In genomic region chr6:126164781-126165180, GRCm38 (mm10) we compare ENCODE assay signal across 9 mouse cellular contexts. TPM values are rescaled to one million over a fixed set of nuclear protein-coding genes. Genes with fewer than 3 reads are reported as not detected.
DNase-seq lines count a peak whose midpoint lies in the region; ATAC-seq and TF ChIP-seq lines count a peak whose summit lies in the region.
"Had no signal": no experiment of that assay in that cellular context is flagged by ENCODE, and none has a peak within 500 bp of the region (broad histone marks: within the 10 kb centered on the region; RNA-seq: fewer than 3 reads in every experiment).

No protein-coding gene starts in this region.

- H3K9ac ChIP-seq in kidney, postnatal 0 days (ENCODE audit: low read depth, low read length): peak overlapping the region; percentile 60
- no peak overlapping the region for H3K9ac ChIP-seq in midbrain, postnatal 0 days (replicated peaks; ENCODE audit: low read length, poor library complexity, severe bottlenecking)

- H3K4me3 ChIP-seq in gastrocnemius, adult 2 months: peak overlapping the region; percentile 80
- peak overlapping the region; percentile 65 for H3K4me3 ChIP-seq in heart, embryonic 10.5 days
- H3K4me3 ChIP-seq in kidney, postnatal 0 days (replicated peaks; ENCODE audit: low read depth, low read length): peak overlapping the region; percentile 47
- H3K4me3 ChIP-seq in midbrain, postnatal 0 days (ENCODE audit: low read depth, low read length): peak overlapping the region; percentile 35

- TF ChIP-seq CTCF in gastrocnemius, adult 2 months (IDR thresholded peaks at IDR 0.05): no peak
- TF ChIP-seq CTCF in kidney, postnatal 0 days (IDR thresholded peaks at IDR 0.05; ENCODE audit: low read depth): no peak
- no peak for TF ChIP-seq CTCF in midbrain, postnatal 0 days (IDR thresholded peaks at IDR 0.05)

- ATAC-seq in kidney, postnatal 0 days (replicated peaks; ENCODE audit: low FRiP score, low read depth): no peak
- ATAC-seq in midbrain, postnatal 0 days (ENCODE audit: low FRiP score): no peak

- intact Hi-C loops in gastrocnemius, adult 2 months (cut with DNase I): loop anchor here (5.0 kb wide), 3 partner anchors 57 to 542 kb away; no protein-coding TSS in a partner anchor

- peak overlapping the region; percentile 89 for H3K4me2 ChIP-seq in kidney, postnatal 0 days (ENCODE audit: low read length)
- peak overlapping the region; percentile 58 for H3K4me2 ChIP-seq in midbrain, postnatal 0 days (ENCODE audit: low read depth, low read length, poor library complexity, severe bottlenecking)

- peak overlapping the region; percentile 76 for H3K27ac ChIP-seq in gastrocnemius, adult 2 months
- peak overlapping the region; percentile 87 for H3K27ac ChIP-seq in heart, embryonic 10.5 days
- H3K27ac ChIP-seq in kidney, postnatal 0 days: no peak overlapping the region
- H3K27ac ChIP-seq in midbrain, postnatal 0 days (ENCODE audit: low read depth, low read length): no peak overlapping the region

- H3K36me3 ChIP-seq in heart, embryonic 10.5 days: no peaks in the 10 kb centered on the region
- no peaks in the 10 kb centered on the region for H3K36me3 ChIP-seq in kidney, postnatal 0 days (ENCODE audit: insufficient read depth, low read length)
- no peaks in the 10 kb centered on the region for H3K36me3 ChIP-seq in midbrain, postnatal 0 days (ENCODE audit: insufficient read depth, low read length)

- H3K27me3 ChIP-seq in heart, embryonic 10.5 days (ENCODE audit: insufficient read depth, poor library complexity, severe bottlenecking): peaks cover 28% of the 10 kb centered on the region
- no peaks in the 10 kb centered on the region for H3K27me3 ChIP-seq in kidney, postnatal 0 days (ENCODE audit: insufficient read depth, low read length)
- peaks cover 64% of the 10 kb centered on the region for H3K27me3 ChIP-seq in midbrain, postnatal 0 days (ENCODE audit: insufficient read depth, low read length)

- WGBS in heart, embryonic 10.5 days: under 1% methylated on average over 27 of the region's 27 CpGs
- WGBS in kidney, postnatal 0 days: under 1% methylated on average over 27 of the region's 27 CpGs
- WGBS in midbrain, postnatal 0 days: under 1% methylated on average over 27 of the region's 27 CpGs

- H3K9me3 ChIP-seq in heart, embryonic 10.5 days: no peaks in the 10 kb centered on the region
- no peaks in the 10 kb centered on the region for H3K9me3 ChIP-seq in kidney, postnatal 0 days (replicated peaks; ENCODE audit: low read length)
- no peaks in the 10 kb centered on the region for H3K9me3 ChIP-seq in midbrain, postnatal 0 days (ENCODE audit: low read length)

- peaks cover 65% of the 10 kb centered on the region for H3K4me1 ChIP-seq in heart, embryonic 10.5 days
- 0 out of 2 replicates have a peak, but pooled peaks cover 26% of the 10 kb centered on the region for H3K4me1 ChIP-seq in kidney, postnatal 0 days (replicated peaks; ENCODE audit: insufficient read depth, low read length)
- peaks cover 13% of the 10 kb centered on the region; the same call in 1 of the 2 replicates for H3K4me1 ChIP-seq in midbrain, postnatal 0 days (ENCODE audit: insufficient read depth, low read length)

- peak; percentile 62 for DNase-seq in gastrocnemius, adult 2 months
- no peak for DNase-seq in gastrocnemius, postnatal 25 days
- peak; percentile 86 to 88 for DNase-seq in cerebellum, postnatal 14 days
- DNase-seq in heart, embryonic 10.5 days (ENCODE audit: low spot score): peak; percentile 81
- DNase-seq in kidney, postnatal 0 days (ENCODE audit: low spot score): peak; percentile 67
- peak; percentile 54 for DNase-seq in midbrain, postnatal 0 days (ENCODE audit: low spot score)
- DNase-seq in thymus, postnatal 10 days (ENCODE audit: low spot score in 2 of 2): no peak
- no peak for DNase-seq in testis, postnatal 10 days (ENCODE audit: low spot score)

RNA-seq across cellular contexts. Expression of gene Ntf3, which starts 1.9 kb away (rescaled TPM):
- 1 to 10 TPM; 1.4 to 2.4 TPM for total RNA-seq in gastrocnemius, adult 2 months (2021)
- total RNA-seq in gastrocnemius, postnatal 25 days (2021): 1 to 10 TPM; 1.2 to 1.4 TPM
- 11.0 and 12.8 TPM in 2 replicates for polyA plus RNA-seq in heart, embryonic 10.5 days (2016; fragmentation: Nextera tagmentation; extraction: Ambion mirVana)
- polyA plus RNA-seq in kidney, postnatal 0 days (2015; fragmentation: Nextera tagmentation; extraction: Ambion mirVana): 14.6 TPM in 2 replicates
- 3.0 and 3.4 TPM in 2 replicates for total RNA-seq in midbrain, postnatal 0 days (2014; rRNA removed)
- 2.3 and 2.7 TPM in 2 replicates for polyA plus RNA-seq in midbrain, postnatal 0 days (2015; fragmentation: Nextera tagmentation; extraction: Ambion mirVana)
- polyA plus RNA-seq: C2C12 had no signal

Comparison
In these comparisons a context has a peak if more than half of its experiments do, and no peak if none do; other contexts are left out.
1. DNase-seq: peak in gastrocnemius, adult 2 months (single experiment), cerebellum, postnatal 14 days (2 of 2), heart, embryonic 10.5 days (single experiment), kidney, postnatal 0 days (single experiment) and midbrain, postnatal 0 days (single experiment); none in gastrocnemius, postnatal 25 days (single experiment), thymus, postnatal 10 days (0 of 2) and testis, postnatal 10 days (single experiment).
2. H3K27ac ChIP-seq: peak in gastrocnemius, adult 2 months (single experiment) and heart, embryonic 10.5 days (single experiment); none in kidney, postnatal 0 days (single experiment) and midbrain, postnatal 0 days (single experiment).
3. Peak in every context shown above with its lines, with median percentiles within 50 percentile points of each other: H3K4me3 ChIP-seq.